Mouse (Mus musculus): ENCODE data around the gene Sf3a2.

DNA sequence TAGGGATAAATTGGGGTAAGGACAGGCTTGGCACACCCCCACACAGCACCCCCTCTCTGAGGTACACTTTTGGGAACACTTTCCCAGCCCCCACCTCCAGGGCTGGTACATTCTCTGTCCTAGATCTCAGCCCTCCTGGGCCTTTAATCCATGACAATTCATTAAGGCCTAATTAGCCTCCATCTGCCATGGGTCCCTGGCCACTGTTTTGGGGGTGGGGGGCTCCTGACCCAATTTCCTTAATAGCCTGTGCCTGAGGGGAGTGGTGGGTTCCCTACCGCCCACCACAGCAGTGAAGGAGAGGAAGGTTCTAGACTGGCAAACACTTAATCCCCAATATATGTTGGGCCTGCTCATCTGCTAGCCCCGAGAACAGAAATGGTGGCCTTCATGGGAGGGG lies 43.7 kb downstream of the Sf3a2 start:
- TF ChIP-seq POLR2A (IDR thresholded peaks at IDR 0.05; ENCODE audit: control insufficient read depth, extremely low read depth, insufficient read depth, low read length, poor library complexity), result no peak
- TF ChIP-seq CTCF (IDR thresholded peaks at IDR 0.05; ENCODE audit: borderline replicate concordance, control insufficient read depth, extremely low read depth, insufficient read depth, low read length, poor library complexity), result no peak

Measured in thymus, adult 2 months (tissue).